Mouse (Mus musculus) monocyte, adult 59 days (primary cell): Measurements from ENCODE around the gene Rgs7. TPM values are rescaled to one million over a fixed set of nuclear protein-coding genes. Genes with fewer than 3 reads are reported as not detected.

ENCODE experiments used
- total RNA-seq, 2 experiments: library from RNA; stranded (reverse); gene quantifications; one replicate each; pipeline ENCODE4 v1.2.4; 2023

Gene Rgs7
- not detected for total RNA-seq

DNA sequence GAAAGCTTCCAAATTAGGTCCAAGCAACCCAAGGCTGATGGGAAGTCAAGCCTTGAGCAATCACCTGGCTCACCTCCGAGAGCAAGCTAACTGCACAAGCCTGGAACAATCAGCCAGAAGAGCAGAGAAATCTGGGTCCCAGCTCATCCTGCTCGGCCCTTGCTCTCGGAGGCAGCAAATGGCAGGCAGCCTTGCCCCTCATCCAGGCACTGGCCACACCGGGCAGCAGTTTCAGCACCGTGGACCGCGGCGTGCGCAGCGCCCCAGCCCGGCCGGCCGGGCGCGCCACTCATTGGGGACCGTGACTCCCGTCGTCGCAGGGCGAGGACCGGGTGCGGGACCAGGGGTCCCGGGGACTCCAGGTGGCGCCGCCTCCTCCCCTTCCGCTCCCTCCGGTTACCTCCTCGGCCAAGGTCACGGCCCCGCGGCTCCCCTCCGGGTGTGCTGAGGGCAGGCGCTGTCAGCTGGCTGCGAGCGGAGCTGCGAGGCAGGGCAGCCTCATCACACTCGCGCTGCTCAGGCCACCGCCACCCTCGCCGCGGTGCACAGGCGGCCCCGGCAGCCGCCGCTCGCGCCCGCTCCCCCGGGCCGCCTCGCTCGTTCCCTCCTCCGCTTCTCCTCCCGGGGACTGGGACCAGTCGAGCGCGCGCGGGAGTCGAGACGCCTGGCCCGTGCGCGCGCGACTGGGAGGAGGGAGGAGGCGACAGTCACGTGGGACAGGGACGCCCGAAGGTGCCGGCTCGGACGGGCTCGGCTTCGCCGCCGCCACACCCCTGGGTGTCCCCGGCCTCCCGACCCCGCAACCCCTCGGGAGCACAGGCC lies at the start of gene Rgs7:
Gene Rgs7, minus strand, starts transcription at position 640 of the 822 bp plus-strand sequence.

Other genes with a start within 250 kb of the Rgs7 start
- gene Kmo, start 127.9 kb upstream of the Rgs7 start, total RNA-seq: 10 to 100 TPM; 21.7 to 22.1 TPM
- 10 to 100 TPM; 27.4 to 37.6 TPM for gene Fh1, start 133.1 kb upstream of the Rgs7 start, total RNA-seq
- 1 to 10 TPM; 1.6 to 4.8 TPM for gene Opn3, start 200.3 kb upstream of the Rgs7 start, total RNA-seq
- gene Chml, start 200.4 kb upstream of the Rgs7 start, total RNA-seq: 10 to 100 TPM in 1 of 2 experiments, 1 to 10 TPM in 1; 9.6 to 11.8 TPM
- not detected for gene Wdr64, start 206.1 kb upstream of the Rgs7 start, total RNA-seq